15 mouse cellular contexts compared by ENCODE assay signal in genomic region chr5:67138643-67139042, GRCm38 (mm10). TPM values are rescaled to one million over a fixed set of nuclear protein-coding genes. Genes with fewer than 3 reads are reported as not detected.
DNase-seq lines count a peak whose midpoint lies in the region; ATAC-seq lines count a peak whose summit lies in the region.
"Had no signal": no experiment of that assay in that cellular context is flagged by ENCODE, and none has a peak within 500 bp of the region (broad histone marks: within the 10 kb centered on the region; RNA-seq: fewer than 3 reads in every experiment).

No protein-coding gene starts in this region.

- H3K36me3 ChIP-seq in hindbrain, embryonic 10.5 days = no peaks in the 10 kb centered on the region
- no peaks in the 10 kb centered on the region for H3K36me3 ChIP-seq in midbrain, embryonic 15.5 days (replicated peaks)
- H3K36me3 ChIP-seq: liver, embryonic 15.5 days had no signal

- H3K4me2 ChIP-seq in midbrain, embryonic 15.5 days = peak overlapping the region; percentile 33; the same call in 1 of the 2 replicates
- H3K4me2 ChIP-seq: liver, embryonic 15.5 days had no signal

- 0 out of 2 replicates have a peak, but pooled peaks cover 1% of the 10 kb centered on the region for H3K9me3 ChIP-seq in hindbrain, embryonic 10.5 days
- H3K9me3 ChIP-seq in midbrain, embryonic 15.5 days = no peaks in the 10 kb centered on the region
- H3K9me3 ChIP-seq: liver, embryonic 15.5 days had no signal

- ATAC-seq in midbrain, embryonic 15.5 days (replicated peaks) = peak; percentile 56; the same call in 1 of the 2 replicates

- H3K4me1 ChIP-seq in hindbrain, embryonic 10.5 days (replicated peaks) = peaks cover 30% of the 10 kb centered on the region
- H3K4me1 ChIP-seq in midbrain, embryonic 15.5 days = peaks cover 12% of the 10 kb centered on the region
- H3K4me1 ChIP-seq: liver, embryonic 15.5 days had no signal

- 18% methylated on average over 8 of the region's 8 CpGs for WGBS in hindbrain, embryonic 10.5 days
- 6% methylated on average over 8 of the region's 8 CpGs for WGBS in midbrain, embryonic 15.5 days

- peak; percentile 63 for DNase-seq in ES-CJ7 (ENCODE audit: low read depth, low spot score)
- peak; percentile 93 for DNase-seq in R1 (ENCODE audit: low read depth, low spot score)
- peak; percentile 11 for DNase-seq in hindbrain, embryonic 10.5 days (ENCODE audit: low spot score)
- no peak for DNase-seq in frontal cortex, postnatal 14 days (ENCODE audit: low spot score in 2 of 2)
- no peak for DNase-seq in urinary bladder, postnatal 4 days (ENCODE audit: low spot score in 2 of 2)
- no peak for DNase-seq in heart, postnatal 36 days
- DNase-seq: gastrocnemius, postnatal 36 days; kidney, adult 11 months; left cerebral cortex, postnatal 4 days; lung, postnatal 36 days; thymus, postnatal 4 days had no signal

- no peak overlapping the region for H3K4me3 ChIP-seq in hindbrain, embryonic 10.5 days
- H3K4me3 ChIP-seq in midbrain, embryonic 15.5 days = no peak overlapping the region
- H3K4me3 ChIP-seq: layer of hippocampus, adult 2 months; liver, embryonic 15.5 days had no signal

- H3K9ac ChIP-seq in midbrain, embryonic 15.5 days = no peak overlapping the region
- H3K9ac ChIP-seq: liver, embryonic 15.5 days had no signal

- intact Hi-C loops in heart, postnatal 36 days (cut with DNase I) = no loop called here

- H3K27me3 ChIP-seq in hindbrain, embryonic 10.5 days (ENCODE audit: insufficient read depth, poor library complexity, severe bottlenecking) = peaks cover 48% of the 10 kb centered on the region
- peaks cover 13% of the 10 kb centered on the region; the same call in 1 of the 2 replicates for H3K27me3 ChIP-seq in midbrain, embryonic 15.5 days (replicated peaks)
- H3K27me3 ChIP-seq: CH12.LX; liver, embryonic 15.5 days had no signal

- H3K27ac ChIP-seq in hindbrain, embryonic 10.5 days = peak overlapping the region; percentile 9; the same call in 1 of the 2 replicates
- H3K27ac ChIP-seq in midbrain, embryonic 15.5 days = no peak overlapping the region
- H3K27ac ChIP-seq: layer of hippocampus, adult 2 months; liver, embryonic 15.5 days had no signal

RNA-seq across cellular contexts. Expression of gene Phox2b, which starts 39.5 kb away (rescaled TPM):
- 26.9 and 45.5 TPM in 2 replicates for polyA plus RNA-seq in hindbrain, embryonic 10.5 days (2016; fragmentation: Nextera tagmentation; extraction: Ambion mirVana)
- 0.80 and 1.5 TPM in 2 replicates for polyA plus RNA-seq in midbrain, embryonic 15.5 days (2015; fragmentation: Nextera tagmentation; extraction: Ambion mirVana)
- total RNA-seq in heart, postnatal 36 days (2021) = not detected
- total RNA-seq: CH12.LX; gastrocnemius, postnatal 36 days; layer of hippocampus, adult 2 months; left cerebral cortex, postnatal 4 days had no signal

Comparison
In these comparisons a context has a peak if more than half of its experiments do, and no peak if none do; other contexts are left out.
1. DNase-seq: peak in ES-CJ7 (single experiment), R1 (single experiment) and hindbrain, embryonic 10.5 days (single experiment); none in frontal cortex, postnatal 14 days (0 of 2), urinary bladder, postnatal 4 days (0 of 2) and heart, postnatal 36 days (0 of 2).
2. RNA of gene Phox2b, which starts 39.5 kb away (polyA plus RNA-seq): 26.9 to 45.5 TPM in hindbrain, embryonic 10.5 days; 0.80 to 1.5 TPM in midbrain, embryonic 15.5 days; every median in the first group is over 10 times any median in the second.